Mouse (Mus musculus): ENCODE data around the gene Ephb6. TPM values are rescaled to one million over a fixed set of nuclear protein-coding genes. Genes with fewer than 3 reads are reported as not detected.

Gene Ephb6
- total RNA-seq, 2 experiments from 2014 or later, result 116 to 117 TPM

Other genes starting within 250 kb of the Ephb6 start
- gene Prss3, start 227.8 kb upstream of the Ephb6 start, total RNA-seq (2021), result under 1 TPM in 1 of 2 experiments, not detected in 1; 0.41 TPM
- gene Gm5771, start 213.1 kb upstream of the Ephb6 start, total RNA-seq (2021), result not detected
- under 1 TPM in 1 of 2 experiments, not detected in 1; 0.71 TPM for gene Gm10334, start 159.3 kb upstream of the Ephb6 start, total RNA-seq (2021)
- not detected for gene Prss1, start 146.6 kb upstream of the Ephb6 start, total RNA-seq (2021)
- not detected for gene Prss2, start 83.7 kb upstream of the Ephb6 start, total RNA-seq (2021)
- 1 to 10 TPM; 1.5 to 2.7 TPM for gene Trpv6, start 30.9 kb downstream of the Ephb6 start, total RNA-seq (2021)
- gene Trpv5, start 75.3 kb downstream of the Ephb6 start, total RNA-seq (2021), result not detected
- gene Llcfc1, start 78.9 kb downstream of the Ephb6 start, total RNA-seq (2021), result not detected
- not detected for gene Kel, start 98.9 kb downstream of the Ephb6 start, total RNA-seq (2021)
- gene Olfr459, start 169.7 kb downstream of the Ephb6 start, total RNA-seq (2021), result not detected
- gene Pip, start 242.1 kb downstream of the Ephb6 start, total RNA-seq (2021), result not detected
- not detected for gene Sval2, start 247.5 kb downstream of the Ephb6 start, total RNA-seq (2021)

Measured in left cerebral cortex, postnatal 25 days (tissue).